Mouse (Mus musculus): ENCODE measurements around the gene Snx20.
"Not testable (repeated sequence)": the region's sequence is repeated elsewhere in the genome, so short reads cannot be mapped to it uniquely, and the experiment has no call there.

Snx20 gene

GRCm38 (mm10) chr8:88635474-88636397, at the start of gene Snx20:
Gene Snx20, minus strand, starts transcription at chr8:88636128.
- DNase-seq (ENCODE audit: low spot score in 2 of 2): no peak

- peak in 1 of 2 experiments; percentile 34 for DNase-seq (ENCODE audit: low spot score in 2 of 2)
Measured at GRCm38 (mm10) chr8:88683656-88684289, 47.8 kb upstream of the Snx20 start.

- no peak for DNase-seq (ENCODE audit: low spot score in 2 of 2)
Measured at GRCm38 (mm10) chr8:88681046-88681445, 45.1 kb upstream of the Snx20 start.

GRCm38 (mm10) chr8:88680566-88680965, 44.6 kb upstream of the Snx20 start:
- DNase-seq (ENCODE audit: low spot score in 2 of 2): no peak

GRCm38 (mm10) chr8:88677071-88677470, 41.1 kb upstream of the Snx20 start:
- no peak for DNase-seq (ENCODE audit: low spot score in 2 of 2)

- no peak for DNase-seq (ENCODE audit: low spot score in 2 of 2)
Measured at GRCm38 (mm10) chr8:88675372-88676165, 39.6 kb upstream of the Snx20 start.

GRCm38 (mm10) chr8:88673859-88674258, 37.9 kb upstream of the Snx20 start:
- DNase-seq (ENCODE audit: low spot score in 2 of 2): no peak

GRCm38 (mm10) chr8:88671575-88671974, 35.6 kb upstream of the Snx20 start:
- no peak for DNase-seq (ENCODE audit: low spot score in 2 of 2)

GRCm38 (mm10) chr8:88670782-88671181, 34.9 kb upstream of the Snx20 start:
- no peak for DNase-seq (ENCODE audit: low spot score in 2 of 2)

GRCm38 (mm10) chr8:88668400-88669086, 32.6 kb upstream of the Snx20 start:
- no peak for DNase-seq (ENCODE audit: low spot score in 2 of 2)

GRCm38 (mm10) chr8:88666435-88666834, 30.5 kb upstream of the Snx20 start:
- DNase-seq (ENCODE audit: low spot score in 2 of 2): no peak

GRCm38 (mm10) chr8:88664947-88665346, 29.0 kb upstream of the Snx20 start:
- DNase-seq (ENCODE audit: low spot score in 2 of 2): peak in 1 of 2 experiments; percentile 46

GRCm38 (mm10) chr8:88664121-88664520, 28.2 kb upstream of the Snx20 start:
- no peak for DNase-seq (ENCODE audit: low spot score in 2 of 2)

- no peak for DNase-seq (ENCODE audit: low spot score in 2 of 2)
Measured at GRCm38 (mm10) chr8:88662401-88662821, 26.5 kb upstream of the Snx20 start.

- no peak for DNase-seq (ENCODE audit: low spot score in 2 of 2)
Measured at GRCm38 (mm10) chr8:88659873-88660272, 23.9 kb upstream of the Snx20 start.

GRCm38 (mm10) chr8:88655334-88655733, 19.4 kb upstream of the Snx20 start:
- DNase-seq (ENCODE audit: low spot score in 2 of 2): no peak

GRCm38 (mm10) chr8:88651122-88651521, 15.2 kb upstream of the Snx20 start:
- not testable (repeated sequence) for DNase-seq (ENCODE audit: low spot score in 2 of 2)

- DNase-seq (ENCODE audit: low spot score in 2 of 2): no peak
Measured at GRCm38 (mm10) chr8:88650016-88650708, 14.2 kb upstream of the Snx20 start.

- DNase-seq (ENCODE audit: low spot score in 2 of 2): no peak
Measured at GRCm38 (mm10) chr8:88648322-88648721, 12.4 kb upstream of the Snx20 start.

GRCm38 (mm10) chr8:88646837-88647778, 11.2 kb upstream of the Snx20 start, which contains the start of gene Nod2:
Gene Nod2, plus strand, starts transcription at chr8:88647315.
- peak in 1 of 2 experiments; percentile 28 for DNase-seq (ENCODE audit: low spot score in 2 of 2)

Data from cerebellum, postnatal 4 days (tissue).